Mouse (Mus musculus): Measurements from ENCODE around the gene Clec11a.
"Not testable (repeated sequence)": the region's sequence is repeated elsewhere in the genome, so short reads cannot be mapped to it uniquely, and the experiment has no call there.

Clec11a gene

GRCm38 (mm10) chr7:44326614-44327013 lies 19.9 kb upstream of the Clec11a start:
- in situ Hi-C loops (cut with MboI, MseI): no loop called here

GRCm38 (mm10) chr7:44322290-44322689 lies 15.6 kb upstream of the Clec11a start:
- in situ Hi-C loops (cut with MboI, MseI): no loop called here

- in situ Hi-C loops (cut with MboI, MseI): no loop called here
These were observed 14.2 kb upstream of the Clec11a start for GRCm38 (mm10) chr7:44320886-44321285.

GRCm38 (mm10) chr7:44317913-44318312 lies 11.2 kb upstream of the Clec11a start:
- in situ Hi-C loops (cut with MboI, MseI): no loop called here

- in situ Hi-C loops (cut with MboI, MseI): no loop called here
These were observed 5.8 kb upstream of the Clec11a start for GRCm38 (mm10) chr7:44312484-44312883.

GRCm38 (mm10) chr7:44311713-44312304 lies 5.1 kb upstream of the Clec11a start:
- in situ Hi-C loops (cut with MboI, MseI): no loop called here

- in situ Hi-C loops (cut with MboI, MseI): no loop called here
These were observed 4.4 kb upstream of the Clec11a start for GRCm38 (mm10) chr7:44310878-44311712.

- in situ Hi-C loops (cut with MboI, MseI): no loop called here
These were observed 3.7 kb upstream of the Clec11a start for GRCm38 (mm10) chr7:44310285-44310877.

- in situ Hi-C loops (cut with MboI, MseI): loop anchor here (5.0 kb wide), 2 partner anchors 43 to 47 kb away; partner anchors contain the start of gene Gm15517
These were observed 3.0 kb upstream of the Clec11a start, which contains the start of gene Shank1 for GRCm38 (mm10) chr7:44309475-44310284. Gene Shank1 (plus strand): TSS chr7:44310253.

- in situ Hi-C loops (cut with MboI, MseI): loop anchor here (5.0 kb wide), 2 partner anchors 45 kb away; partner anchors contain the start of gene Gm15517
These were observed 739 bp upstream of the Clec11a start for GRCm38 (mm10) chr7:44307261-44308020.

GRCm38 (mm10) chr7:44305686-44306085 lies 1.0 kb downstream of the Clec11a start:
- in situ Hi-C loops (cut with MboI, MseI): loop anchor here (5.0 kb wide), 2 partner anchors 43 to 47 kb away; partner anchors contain the start of gene Gm15517

GRCm38 (mm10) chr7:44304775-44305641 lies 1.7 kb downstream of the Clec11a start:
- in situ Hi-C loops (cut with MboI, MseI): loop anchor here (5.0 kb wide), 2 partner anchors 43 to 47 kb away; partner anchors contain the start of gene Gm15517

GRCm38 (mm10) chr7:44304463-44304774 lies 2.3 kb downstream of the Clec11a start:
- in situ Hi-C loops (cut with MboI, MseI): no loop called here

GRCm38 (mm10) chr7:44303346-44304340 lies 3.1 kb downstream of the Clec11a start:
- in situ Hi-C loops (cut with MboI, MseI): no loop called here

GRCm38 (mm10) chr7:44297501-44297900 lies 9.2 kb downstream of the Clec11a start:
- in situ Hi-C loops (cut with MboI, MseI): not testable (repeated sequence)

- in situ Hi-C loops (cut with MboI, MseI): no loop called here
These were observed 15.3 kb downstream of the Clec11a start for GRCm38 (mm10) chr7:44291418-44291817.

- in situ Hi-C loops (cut with MboI, MseI): no loop called here
These were observed 15.7 kb downstream of the Clec11a start for GRCm38 (mm10) chr7:44290986-44291385.

- in situ Hi-C loops (cut with MboI, MseI): no loop called here
These were observed 18.9 kb downstream of the Clec11a start for GRCm38 (mm10) chr7:44287760-44288159.

GRCm38 (mm10) chr7:44281586-44281985 lies 25.1 kb downstream of the Clec11a start:
- in situ Hi-C loops (cut with MboI, MseI): loop anchor here (5.0 kb wide), 1 partner anchor 51 kb away; no protein-coding TSS in a partner anchor

Measured in T-helper 2 cell (primary cell).